Comparison of ENCODE assay signal across 28 mouse cellular contexts in genomic region chr4:107858995-107859394, GRCm38 (mm10). TPM values are rescaled to one million over a fixed set of nuclear protein-coding genes. Genes with fewer than 3 reads are reported as not detected.
"Had no signal": no experiment of that assay in that cellular context is flagged by ENCODE, and none has a peak within 500 bp of the region (broad histone marks: within the 10 kb centered on the region; RNA-seq: fewer than 3 reads in every experiment).

No protein-coding gene starts in this region.

- H3K27ac ChIP-seq: embryonic facial prominence, embryonic 10.5 days; embryonic facial prominence, embryonic 12.5 days; embryonic facial prominence, embryonic 13.5 days; embryonic facial prominence, embryonic 15.5 days; forebrain, embryonic 10.5 days; forebrain, embryonic 12.5 days; forebrain, embryonic 13.5 days; forebrain, embryonic 15.5 days; gastrocnemius, adult 2 months; heart, adult 2 months had no signal

- DNase-seq: cerebellum, adult 2 months; cerebellum, adult 8-10 months; cerebellum, adult 9-10 months; cerebellum, adult 9-11 months; cerebellum, postnatal 10 days; cerebellum, postnatal 14 days; cerebellum, postnatal 36 days; embryo, embryonic 11 days; forebrain, postnatal 0 days; gastrocnemius, adult 2 months; gastrocnemius, postnatal 10 days; gastrocnemius, postnatal 14 days; gastrocnemius, postnatal 25 days; gastrocnemius, postnatal 36 days; heart, adult 18-20 months; heart, adult 2 months had no signal

- H3K4me2 ChIP-seq: embryonic facial prominence, embryonic 12.5 days; embryonic facial prominence, embryonic 13.5 days; embryonic facial prominence, embryonic 15.5 days; forebrain, embryonic 12.5 days; forebrain, embryonic 13.5 days; forebrain, embryonic 15.5 days had no signal

- H3K4me1 ChIP-seq: embryonic facial prominence, embryonic 10.5 days; embryonic facial prominence, embryonic 12.5 days; embryonic facial prominence, embryonic 13.5 days; embryonic facial prominence, embryonic 15.5 days; forebrain, embryonic 10.5 days; forebrain, embryonic 12.5 days; forebrain, embryonic 13.5 days; forebrain, embryonic 15.5 days had no signal

- H3K9me3 ChIP-seq: embryonic facial prominence, embryonic 10.5 days; embryonic facial prominence, embryonic 12.5 days; embryonic facial prominence, embryonic 13.5 days; embryonic facial prominence, embryonic 15.5 days; forebrain, embryonic 10.5 days; forebrain, embryonic 12.5 days; forebrain, embryonic 13.5 days; forebrain, embryonic 15.5 days had no signal

- H3K9ac ChIP-seq: embryonic facial prominence, embryonic 12.5 days; embryonic facial prominence, embryonic 13.5 days; embryonic facial prominence, embryonic 15.5 days; forebrain, embryonic 12.5 days; forebrain, embryonic 13.5 days; forebrain, embryonic 15.5 days; forebrain, postnatal 0 days had no signal

- ATAC-seq: forebrain, embryonic 13.5 days; forebrain, embryonic 14.5 days; forebrain, embryonic 15.5 days; forebrain, embryonic 16.5 days; forebrain, postnatal 0 days had no signal

- H3K27me3 ChIP-seq: embryonic facial prominence, embryonic 12.5 days; embryonic facial prominence, embryonic 13.5 days; embryonic facial prominence, embryonic 15.5 days; forebrain, embryonic 12.5 days; forebrain, embryonic 13.5 days; forebrain, embryonic 15.5 days had no signal

- H3K4me3 ChIP-seq: embryonic facial prominence, embryonic 10.5 days; embryonic facial prominence, embryonic 12.5 days; embryonic facial prominence, embryonic 13.5 days; embryonic facial prominence, embryonic 15.5 days; erythroblast, embryonic 14.5 days; forebrain, embryonic 10.5 days; forebrain, embryonic 12.5 days; forebrain, embryonic 13.5 days; forebrain, embryonic 15.5 days; gastrocnemius, adult 2 months; heart, adult 2 months had no signal

RNA-seq across cellular contexts. Expression of gene Lrp8, which starts 56.9 kb away (rescaled TPM):
- total RNA-seq: gastrocnemius, adult 8-10 months had no signal
